Mouse (Mus musculus): ENCODE data around the gene Dtx3.

- TF ChIP-seq ZNF384 (IDR thresholded peaks at IDR 0.05; ENCODE audit: low read depth, low read length) (no peak), CHD2 (IDR thresholded peaks at IDR 0.05; ENCODE audit: low read depth, low read length) (no peak), HCFC1 (IDR thresholded peaks at IDR 0.05; ENCODE audit: borderline replicate concordance, insufficient read depth, low read length) (no peak), ZC3H11A (IDR thresholded peaks at IDR 0.05; ENCODE audit: borderline replicate concordance, low read depth, low read length) (no peak), MAFK (IDR thresholded peaks at IDR 0.05; ENCODE audit: insufficient read depth, low read depth, low read length) (no peak)
These were observed 35.2 kb upstream of the Dtx3 start for GRCm38 (mm10) chr10:127230693-127231092.

Data from ES-E14 (cell line).